Mouse (Mus musculus): Measurements from ENCODE around the gene Klk12.

The Klk12 gene

GRCm38 (mm10) chr7:43797333-43797769 is 28.7 kb downstream of the Klk12 start, which contains the start of gene Klk8:
TSS of gene Klk8 (plus strand) at chr7:43797577.
- DNase-seq: peak; percentile 48

GRCm38 (mm10) chr7:43797844-43798462 is 29.3 kb downstream of the Klk12 start:
- DNase-seq: peak; percentile 57

- no peak for DNase-seq
These were observed 31.2 kb downstream of the Klk12 start for GRCm38 (mm10) chr7:43799876-43800275.

- DNase-seq: no peak
These were observed 42.3 kb downstream of the Klk12 start, which contains the start of gene Klk7 for GRCm38 (mm10) chr7:43810994-43811393. TSS of gene Klk7 (plus strand) at chr7:43811294.

GRCm38 (mm10) chr7:43815211-43815610 is 46.5 kb downstream of the Klk12 start:
- DNase-seq: no peak

- DNase-seq: no peak
These were observed 48.0 kb downstream of the Klk12 start for GRCm38 (mm10) chr7:43816746-43817145.

- no peak for DNase-seq
These were observed 52.9 kb downstream of the Klk12 start for GRCm38 (mm10) chr7:43821581-43821980.

Measured in thymus, postnatal 25 days (tissue).